Mouse (Mus musculus): Measurements from ENCODE around the gene Fam171a2. TPM values are rescaled to one million over a fixed set of nuclear protein-coding genes. Genes with fewer than 3 reads are reported as not detected.

The Fam171a2 gene
- polyA plus RNA-seq, 1 experiment from 2014 or later, result 8.1 TPM

- Histone ChIP-seq H3K36me3 (peaks cover 74% of the 10 kb centered on the region), H3K4me2 (no peak overlapping the region), H3K27me3 (no peaks in the 10 kb centered on the region), H3K4me3 (no peak overlapping the region), H3K9ac (no peak overlapping the region), H3K9me3 (no peaks in the 10 kb centered on the region), H3K27ac (no peak overlapping the region), H3K4me1 (no peaks in the 10 kb centered on the region)
- 96% methylated on average over 23 of the region's 23 CpGs for WGBS
- no peak for ATAC-seq (ENCODE audit: insufficient number of reproducible peaks, insufficient read depth, low FRiP score, low TSS enrichment, low read depth)
Measured at GRCm38 (mm10) chr11:102479581-102479980, 32.1 kb upstream of the Fam171a2 start.

DNA sequence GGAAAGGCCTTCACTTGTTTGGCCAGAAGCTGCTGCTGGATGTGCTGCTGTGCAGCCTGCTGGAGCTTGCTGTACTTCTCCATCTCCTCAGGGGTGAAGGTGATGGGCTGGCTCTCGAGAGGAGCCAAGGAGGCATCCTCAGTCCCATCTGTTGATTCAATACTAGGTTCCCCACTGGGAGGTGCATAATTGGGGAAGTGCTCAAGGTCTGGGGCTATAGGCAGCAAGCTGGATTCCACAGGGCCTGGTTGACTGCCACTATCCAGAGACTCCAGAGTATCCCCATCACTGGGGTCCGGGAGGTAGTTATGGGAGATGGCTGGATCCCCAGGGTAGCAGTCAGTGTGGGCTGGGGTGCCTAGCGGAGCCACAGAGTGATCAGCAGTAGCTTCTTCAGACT is 31.2 kb upstream of the Fam171a2 start:
- H3K36me3 ChIP-seq, result peaks cover 71% of the 10 kb centered on the region
- H3K4me1 ChIP-seq, result no peaks in the 10 kb centered on the region
- H3K4me3 ChIP-seq, result no peak overlapping the region
- no peaks in the 10 kb centered on the region for H3K27me3 ChIP-seq
- no peaks in the 10 kb centered on the region for H3K9me3 ChIP-seq
- WGBS, result 93% methylated on average over 3 of the region's 3 CpGs
- H3K4me2 ChIP-seq, result no peak overlapping the region
- ATAC-seq (ENCODE audit: insufficient number of reproducible peaks, insufficient read depth, low FRiP score, low TSS enrichment, low read depth), result no peak
- 0 out of 2 replicates have a peak overlapping the region, but pooled peaks have one; percentile 27 for H3K9ac ChIP-seq
- H3K27ac ChIP-seq, result no peak overlapping the region

- Histone ChIP-seq H3K27me3 (no peaks in the 10 kb centered on the region), H3K4me2 (no peak overlapping the region), H3K36me3 (peaks cover 46% of the 10 kb centered on the region), H3K4me1 (no peaks in the 10 kb centered on the region), H3K9ac (no peak overlapping the region), H3K9me3 (no peaks in the 10 kb centered on the region), H3K4me3 (no peak overlapping the region), H3K27ac (no peak overlapping the region)
- WGBS, result 97% methylated on average over 3 of the region's 3 CpGs
- ATAC-seq (ENCODE audit: insufficient number of reproducible peaks, insufficient read depth, low FRiP score, low TSS enrichment, low read depth), result no peak
Measured at GRCm38 (mm10) chr11:102475027-102475426, 27.5 kb upstream of the Fam171a2 start.

GRCm38 (mm10) chr11:102469648-102470357 is 22.3 kb upstream of the Fam171a2 start, which contains the start of gene Itga2b:
Itga2b (minus strand) TSS chr11:102470122.
- peaks cover under 1% of the 10 kb centered on the region; the same call in 1 of the 2 replicates for H3K36me3 ChIP-seq
- WGBS, result 68% methylated on average over 11 of the region's 11 CpGs
- peaks cover 22% of the 10 kb centered on the region for H3K4me1 ChIP-seq
- no peak within 1 kb of the TSS for H3K4me3 ChIP-seq
- H3K27me3 ChIP-seq, result peaks cover 2% of the 10 kb centered on the region
- H3K9ac ChIP-seq, result no peak within 1 kb of the TSS
- no peaks in the 10 kb centered on the region for H3K9me3 ChIP-seq
- no peak for ATAC-seq (ENCODE audit: insufficient number of reproducible peaks, insufficient read depth, low FRiP score, low TSS enrichment, low read depth)
- peak within 1 kb of the TSS; percentile 39; the same call in 1 of the 2 replicates for H3K27ac ChIP-seq
- no peak within 1 kb of the TSS for H3K4me2 ChIP-seq

- peaks cover 22% of the 10 kb centered on the region for H3K4me1 ChIP-seq
- ATAC-seq (ENCODE audit: insufficient number of reproducible peaks, insufficient read depth, low FRiP score, low TSS enrichment, low read depth), result peak; percentile 89
- WGBS, result under 1% methylated on average over 37 of the region's 37 CpGs
- peak overlapping the region; percentile 84 for H3K4me2 ChIP-seq
- H3K9ac ChIP-seq, result peak overlapping the region; percentile 73
- peaks cover 6% of the 10 kb centered on the region for H3K27me3 ChIP-seq
- peak overlapping the region; percentile 85 for H3K27ac ChIP-seq
- H3K36me3 ChIP-seq, result no peaks in the 10 kb centered on the region
- H3K4me3 ChIP-seq, result peak overlapping the region; percentile 47
- H3K9me3 ChIP-seq, result no peaks in the 10 kb centered on the region
Measured at GRCm38 (mm10) chr11:102467041-102467631, 19.7 kb upstream of the Fam171a2 start.

GRCm38 (mm10) chr11:102465713-102466436 is 18.4 kb upstream of the Fam171a2 start:
- Histone ChIP-seq H3K9ac (no peak overlapping the region), H3K4me2 (peak overlapping the region; percentile 30), H3K27me3 (peaks cover 6% of the 10 kb centered on the region), H3K9me3 (no peaks in the 10 kb centered on the region), H3K4me3 (no peak overlapping the region), H3K27ac (peak overlapping the region; percentile 12; the same call in 1 of the 2 replicates), H3K4me1 (peaks cover 22% of the 10 kb centered on the region), H3K36me3 (no peaks in the 10 kb centered on the region)
- no peak for ATAC-seq (ENCODE audit: insufficient number of reproducible peaks, insufficient read depth, low FRiP score, low TSS enrichment, low read depth)
- 7% methylated on average over 26 of the region's 26 CpGs for WGBS

GRCm38 (mm10) chr11:102464901-102465300 is 17.4 kb upstream of the Fam171a2 start:
- Histone ChIP-seq H3K36me3 (no peaks in the 10 kb centered on the region), H3K4me2 (no peak overlapping the region), H3K4me3 (no peak overlapping the region), H3K9me3 (no peaks in the 10 kb centered on the region), H3K9ac (no peak overlapping the region), H3K27me3 (peaks cover 11% of the 10 kb centered on the region), H3K27ac (no peak overlapping the region), H3K4me1 (peaks cover 22% of the 10 kb centered on the region)
- WGBS, result 97% methylated on average over 6 of the region's 6 CpGs
- no peak for ATAC-seq (ENCODE audit: insufficient number of reproducible peaks, insufficient read depth, low FRiP score, low TSS enrichment, low read depth)

DNA sequence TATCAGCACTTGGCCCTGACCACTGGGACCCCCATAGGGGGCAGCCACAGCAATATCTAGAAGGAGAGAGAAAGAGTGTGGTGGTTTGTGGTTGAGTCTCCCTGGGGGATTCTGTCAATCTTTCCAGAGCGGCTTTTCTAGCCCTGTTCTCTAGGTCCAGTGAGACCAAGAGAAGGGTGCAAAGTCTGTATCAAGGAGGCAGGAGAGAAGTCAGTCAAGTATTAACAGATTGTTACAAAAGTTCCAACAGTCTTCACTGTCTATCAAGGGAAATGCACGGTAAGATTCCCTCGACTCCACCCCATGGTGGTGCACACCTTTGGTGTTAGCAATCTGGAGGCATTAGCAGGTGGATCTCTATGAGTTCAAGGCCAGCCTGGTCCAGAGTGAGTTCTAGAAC is 14.3 kb upstream of the Fam171a2 start:
- H3K27ac ChIP-seq, result no peak overlapping the region
- H3K4me1 ChIP-seq, result peaks cover 21% of the 10 kb centered on the region
- no peaks in the 10 kb centered on the region for H3K36me3 ChIP-seq
- no peak overlapping the region for H3K4me3 ChIP-seq
- H3K27me3 ChIP-seq, result peaks cover 20% of the 10 kb centered on the region
- no peaks in the 10 kb centered on the region for H3K9me3 ChIP-seq
- no peak for ATAC-seq (ENCODE audit: insufficient number of reproducible peaks, insufficient read depth, low FRiP score, low TSS enrichment, low read depth)
- no peak overlapping the region for H3K9ac ChIP-seq
- H3K4me2 ChIP-seq, result no peak overlapping the region
- 80% methylated on average over 3 of the region's 3 CpGs for WGBS

DNA sequence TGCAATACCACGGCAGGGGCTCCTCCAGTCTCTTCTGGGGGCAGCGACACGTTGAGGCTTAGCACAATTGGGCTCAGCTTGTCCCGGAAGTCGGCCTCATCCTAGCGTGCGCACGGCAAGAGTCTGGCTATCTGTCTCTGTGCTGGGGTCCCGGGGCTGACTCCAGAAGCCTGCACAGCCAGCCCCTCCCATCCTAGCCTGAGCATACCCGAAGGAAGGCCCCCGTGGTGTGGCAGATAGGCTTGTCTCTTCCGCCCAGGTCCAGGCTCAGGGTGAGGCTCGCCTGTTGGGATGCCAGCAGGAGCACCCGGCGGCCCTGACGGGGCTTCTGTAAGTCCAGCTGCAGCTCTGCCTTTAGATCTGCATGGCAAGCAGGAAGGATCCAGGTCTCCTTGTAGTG is 13.1 kb upstream of the Fam171a2 start:
- Histone ChIP-seq H3K9me3 (no peaks in the 10 kb centered on the region), H3K36me3 (no peaks in the 10 kb centered on the region), H3K27ac (no peak overlapping the region), H3K4me3 (no peak overlapping the region), H3K27me3 (peaks cover 20% of the 10 kb centered on the region), H3K9ac (no peak overlapping the region), H3K4me1 (peaks cover 17% of the 10 kb centered on the region), H3K4me2 (no peak overlapping the region)
- WGBS, result 57% methylated on average over 16 of the region's 16 CpGs
- no peak for ATAC-seq (ENCODE audit: insufficient number of reproducible peaks, insufficient read depth, low FRiP score, low TSS enrichment, low read depth)

GRCm38 (mm10) chr11:102455740-102456396 is 8.4 kb upstream of the Fam171a2 start:
- WGBS, result under 1% methylated on average over 40 of the region's 40 CpGs
- H3K27me3 ChIP-seq, result peaks cover 24% of the 10 kb centered on the region
- H3K9ac ChIP-seq, result peak overlapping the region; percentile 53
- H3K9me3 ChIP-seq, result no peaks in the 10 kb centered on the region
- no peaks in the 10 kb centered on the region for H3K36me3 ChIP-seq
- peak overlapping the region; percentile 91 for H3K4me2 ChIP-seq
- H3K27ac ChIP-seq, result peak overlapping the region; percentile 44
- H3K4me3 ChIP-seq, result peak overlapping the region; percentile 54
- peaks cover 21% of the 10 kb centered on the region; the same call in 1 of the 2 replicates for H3K4me1 ChIP-seq
- peak; percentile 78 for ATAC-seq (ENCODE audit: insufficient number of reproducible peaks, insufficient read depth, low FRiP score, low TSS enrichment, low read depth)

GRCm38 (mm10) chr11:102453131-102453530 is 5.6 kb upstream of the Fam171a2 start:
- ATAC-seq (ENCODE audit: insufficient number of reproducible peaks, insufficient read depth, low FRiP score, low TSS enrichment, low read depth), result no peak
- Histone ChIP-seq H3K4me3 (no peak overlapping the region), H3K4me1 (peaks cover 33% of the 10 kb centered on the region), H3K27me3 (peaks cover 25% of the 10 kb centered on the region), H3K27ac (no peak overlapping the region), H3K9ac (no peak overlapping the region), H3K36me3 (no peaks in the 10 kb centered on the region), H3K9me3 (no peaks in the 10 kb centered on the region), H3K4me2 (no peak overlapping the region)
- whole genome bisulfite sequencing, result 20% methylated on average over 10 of the region's 10 CpGs

Measured in embryonic facial prominence, embryonic 13.5 days (tissue).